Mouse (Mus musculus) olfactory bulb, adult 2 months (tissue): ENCODE measurements around the gene Rin2.

ENCODE experiments used
- CTCF ChIP-seq: fragments of 200-500 bp; IDR thresholded peaks from 2 replicates; pipeline ENCODE4 v1.5.1; 2012; ENCODE audit warnings: low read depth, mild to moderate bottlenecking, low read length, moderate library complexity; ENCODE audit not compliant: insufficient read depth
- POLR2A ChIP-seq: fragments of 200-500 bp; IDR thresholded peaks from 2 replicates; pipeline ENCODE4 v1.6.1; 2012; ENCODE audit warnings: mild to moderate bottlenecking, low read depth, low read length, moderate library complexity; ENCODE audit not compliant: insufficient read depth

DNA sequence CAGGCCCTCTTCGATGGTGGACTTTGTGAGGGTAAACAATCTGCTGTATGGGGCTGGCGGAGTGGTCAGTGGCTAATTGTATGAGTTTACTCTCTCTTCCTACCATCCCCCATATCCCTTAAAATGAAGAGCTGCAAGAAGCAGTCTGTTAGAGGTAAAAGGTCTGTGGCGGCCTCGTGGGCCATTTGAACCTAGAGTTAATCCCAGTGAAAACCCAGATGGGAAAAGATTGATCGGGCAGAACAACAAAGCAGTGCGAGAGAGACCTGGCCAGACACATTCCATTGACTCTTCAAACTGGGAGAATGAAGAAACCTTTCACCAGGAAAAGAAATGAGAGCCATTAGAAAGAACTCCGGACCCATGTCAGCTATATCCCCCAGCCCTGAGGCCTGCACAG lies 11.1 kb upstream of the Rin2 start:
- no peak for TF ChIP-seq CTCF
- TF ChIP-seq POLR2A = no peak
